Mouse (Mus musculus) midbrain, embryonic 14.5 days (tissue): ENCODE data around the gene Hip1. TPM values are rescaled to one million over a fixed set of nuclear protein-coding genes. Genes with fewer than 3 reads are reported as not detected.

Source experiments
- ATAC-seq: fragments of 200-750 bp; cut with Nextera tagmentation; 2 replicates; pipeline ENCODE4 v1.8.0; 2017; ENCODE audit warnings: moderate number of reproducible peaks, moderate library complexity; ENCODE audit not compliant: low FRiP score, low TSS enrichment
- DNase-seq: peaks from one replicate; pipeline ENCODE4 v3.0.0-alpha.2; 2015
- H3K27ac ChIP-seq: fragments of 300-500 bp; sonication (generic); replicated peaks from 2 replicates; pipeline ENCODE4 v1.5.1; 2014; ENCODE audit warnings: mild to moderate bottlenecking, low read depth, low read length, moderate library complexity
- H3K27me3 ChIP-seq: fragments of 300-500 bp; sonication (generic); 2 replicates; pipeline ENCODE4 v1.6.1; 2014; ENCODE audit warnings: low read length, control low read depth, mixed read lengths; ENCODE audit not compliant: control insufficient read depth, insufficient read depth
- H3K36me3 ChIP-seq: fragments of 300-500 bp; sonication (generic); 2 replicates; pipeline ENCODE4 v1.6.1; 2014; ENCODE audit warnings: low read length, control low read depth; ENCODE audit not compliant: control insufficient read depth, insufficient read depth
- H3K4me1 ChIP-seq: fragments of 300-500 bp; sonication (generic); 2 replicates; pipeline ENCODE4 v1.6.1; 2014; ENCODE audit warnings: mild to moderate bottlenecking, antibody characterized with exemption, low read length, control low read depth; ENCODE audit not compliant: control insufficient read depth, insufficient read depth
- H3K4me2 ChIP-seq: fragments of 300-500 bp; sonication (generic); 2 replicates; pipeline ENCODE4 v1.6.1; 2014; ENCODE audit warnings: mild to moderate bottlenecking, low read length, moderate library complexity
- H3K4me3 ChIP-seq: fragments of 300-500 bp; sonication (generic); replicated peaks from 2 replicates; pipeline ENCODE4 v1.5.1; 2014; ENCODE audit warnings: low read depth, low read length
- H3K9ac ChIP-seq: fragments of 300-500 bp; sonication (generic); replicated peaks from 2 replicates; pipeline ENCODE4 v1.6.1; 2014; ENCODE audit warnings: mild to moderate bottlenecking, low read length, moderate library complexity
- H3K9me3 ChIP-seq: fragments of 300-500 bp; sonication (generic); 2 replicates; pipeline ENCODE4 v1.6.1; 2016; ENCODE audit warnings: low read length, control low read depth, mixed read lengths; ENCODE audit not compliant: control insufficient read depth
- WGBS: fragments of 180-500 bp; shearing (Covaris S2); extraction: QIAGEN DNeasy Blood & Tissue Kit; methylation state at CpG from one replicate; pipeline ENCODE4 v1.1.7; 2014; 5-methylcytosine and 5-hydroxymethylcytosine counted together
- polyA plus RNA-seq: library from polyadenylated mRNA; unstranded; fragments of >200 nt; fragmentation: Nextera tagmentation; extraction: Ambion mirVana; gene quantifications from 2 replicates; pipeline ENCODE4 v1.2.1, GENCODE M21; 2014

Hip1 gene
- polyA plus RNA-seq, 1 experiment from 2014 or later: 42.0 TPM

DNA sequence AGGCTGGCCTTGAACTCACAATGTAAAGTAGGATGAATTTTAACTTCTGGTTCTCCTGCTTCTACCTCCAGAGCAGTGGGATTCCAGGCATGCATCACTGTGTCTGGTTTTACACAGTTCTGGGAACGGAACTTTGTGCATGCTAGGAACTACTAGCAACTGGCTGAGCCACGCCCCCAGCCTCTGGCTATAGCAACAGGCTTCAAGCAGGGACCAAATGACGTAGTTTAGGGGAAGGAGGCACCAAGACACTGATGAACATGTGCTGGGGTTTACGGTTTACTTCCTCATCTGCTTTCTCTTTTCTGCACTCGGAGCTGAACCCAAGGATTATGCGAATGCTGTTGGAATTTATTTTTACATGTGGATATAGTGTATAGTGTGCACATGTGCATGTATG, 72.5 kb downstream of the Hip1 start:
- Histone ChIP-seq H3K36me3 (no peaks in the 10 kb centered on the region), H3K4me1 (no peaks in the 10 kb centered on the region), H3K4me3 (no peak overlapping the region), H3K9me3 (no peaks in the 10 kb centered on the region), H3K27ac (no peak overlapping the region), H3K4me2 (no peak overlapping the region), H3K27me3 (no peaks in the 10 kb centered on the region), H3K9ac (no peak overlapping the region)
- no peak for ATAC-seq
- DNase-seq: no peak
- 93% methylated on average over 6 of the region's 6 CpGs for WGBS

- no peak for DNase-seq
- Histone ChIP-seq H3K27ac (no peak overlapping the region), H3K36me3 (no peaks in the 10 kb centered on the region), H3K9ac (no peak overlapping the region), H3K27me3 (no peaks in the 10 kb centered on the region), H3K4me2 (no peak overlapping the region), H3K4me1 (no peaks in the 10 kb centered on the region), H3K4me3 (no peak overlapping the region), H3K9me3 (no peaks in the 10 kb centered on the region)
- WGBS: 95% methylated on average over 4 of the region's 4 CpGs
- ATAC-seq: no peak
Measured at GRCm38 (mm10) chr5:135471747-135472146, 73.2 kb downstream of the Hip1 start.

DNA sequence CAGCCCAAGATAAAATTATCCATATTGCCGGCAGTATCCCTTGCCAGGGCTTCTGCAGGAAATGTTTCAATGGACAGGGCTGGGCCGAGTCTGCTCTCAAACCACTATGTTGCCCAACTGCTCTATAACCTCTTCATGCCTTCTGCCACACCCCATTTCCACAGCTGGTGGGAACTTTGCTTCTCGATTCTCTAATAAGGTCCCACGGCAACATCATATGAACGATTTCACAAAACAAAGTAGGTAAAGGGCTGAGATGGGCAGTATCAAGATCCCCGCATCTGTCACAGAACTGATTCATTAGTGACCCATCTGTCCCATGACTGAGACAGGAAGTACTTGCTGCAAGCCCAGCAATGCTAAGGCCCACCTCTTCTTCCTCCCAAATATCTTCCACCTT, 76.6 kb downstream of the Hip1 start:
- Histone ChIP-seq H3K4me3 (no peak overlapping the region), H3K27me3 (no peaks in the 10 kb centered on the region), H3K4me1 (0 out of 2 replicates have a peak, but pooled peaks cover 6% of the 10 kb centered on the region), H3K4me2 (no peak overlapping the region), H3K9ac (no peak overlapping the region), H3K27ac (no peak overlapping the region), H3K9me3 (no peaks in the 10 kb centered on the region), H3K36me3 (no peaks in the 10 kb centered on the region)
- DNase-seq: no peak
- no peak for ATAC-seq
- 99% methylated on average over 6 of the region's 6 CpGs for WGBS

DNA sequence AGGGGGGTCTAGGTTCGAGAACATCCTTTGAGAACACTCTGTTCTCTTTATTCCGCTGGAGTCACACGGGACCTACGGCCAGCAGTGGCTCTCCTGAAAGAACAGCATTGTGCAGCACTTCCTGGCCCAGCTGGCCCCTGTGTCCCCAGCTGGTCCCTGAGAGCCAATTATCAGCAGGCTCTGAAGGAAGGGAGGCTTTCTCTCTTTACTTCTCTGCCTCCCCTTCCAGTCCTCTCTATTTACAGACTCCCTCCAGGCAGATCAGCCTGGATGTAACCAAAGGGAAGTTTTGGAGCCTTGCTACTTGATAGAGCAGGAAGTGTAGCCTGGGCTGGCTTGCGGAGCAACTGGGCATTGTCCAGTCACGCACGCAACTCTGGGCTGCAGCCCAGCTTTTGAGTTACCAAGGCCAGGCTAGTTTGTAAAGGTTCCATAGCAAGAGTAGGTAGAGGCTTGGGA, 79.1 kb downstream of the Hip1 start:
- Histone ChIP-seq H3K9me3 (no peaks in the 10 kb centered on the region), H3K4me1 (0 out of 2 replicates have a peak, but pooled peaks cover 6% of the 10 kb centered on the region), H3K4me2 (no peak overlapping the region), H3K27ac (peak overlapping the region; percentile 39), H3K4me3 (no peak overlapping the region), H3K36me3 (no peaks in the 10 kb centered on the region), H3K27me3 (no peaks in the 10 kb centered on the region), H3K9ac (no peak overlapping the region)
- DNase-seq (peak; percentile 12), ATAC-seq (no peak)
- WGBS: 55% methylated on average over 7 of the region's 7 CpGs

DNA sequence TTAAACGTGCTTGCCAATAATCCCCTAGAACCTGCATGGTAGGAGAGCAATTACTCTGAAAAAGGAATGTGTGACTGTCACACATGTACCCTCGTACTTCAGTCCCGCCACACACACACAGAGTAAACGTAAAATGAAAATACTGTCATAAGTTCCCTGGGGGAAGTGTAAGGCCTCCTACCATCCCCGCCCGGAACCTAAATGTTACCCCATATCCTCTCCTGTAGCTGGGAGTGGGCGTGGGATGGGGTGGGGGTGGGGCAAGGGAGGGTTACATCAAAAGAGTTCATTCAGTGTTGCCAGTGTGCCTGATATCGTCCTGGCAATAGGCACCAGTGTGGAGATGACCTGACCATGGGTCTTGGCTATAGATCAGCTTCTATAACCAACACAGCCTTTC, 81.5 kb downstream of the Hip1 start:
- H3K27ac ChIP-seq: no peak overlapping the region
- H3K36me3 ChIP-seq: peaks cover 13% of the 10 kb centered on the region
- DNase-seq (no peak), ATAC-seq (no peak)
- no peak overlapping the region for H3K9ac ChIP-seq
- no peaks in the 10 kb centered on the region for H3K27me3 ChIP-seq
- no peaks in the 10 kb centered on the region for H3K9me3 ChIP-seq
- WGBS: 93% methylated on average over 8 of the region's 8 CpGs
- no peak overlapping the region for H3K4me3 ChIP-seq
- 0 out of 2 replicates have a peak, but pooled peaks cover 6% of the 10 kb centered on the region for H3K4me1 ChIP-seq
- H3K4me2 ChIP-seq: no peak overlapping the region

DNA sequence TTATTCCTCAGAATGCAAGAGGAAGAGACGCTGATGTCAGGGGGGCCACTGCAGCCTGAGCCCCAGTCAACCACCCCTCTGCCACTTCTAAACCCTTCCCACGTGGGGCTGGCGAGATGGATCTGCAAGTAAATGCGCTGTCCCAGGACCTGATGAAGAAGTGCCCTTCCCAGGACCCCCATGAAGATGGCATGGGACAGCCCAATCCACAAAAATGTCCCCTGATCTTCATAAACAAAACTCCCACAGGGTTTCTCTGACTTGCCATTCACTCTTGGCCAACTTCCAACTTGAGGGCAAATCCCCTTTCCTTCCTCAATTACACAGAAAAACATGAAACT, 84.1 kb downstream of the Hip1 start:
- H3K27me3 ChIP-seq: no peaks in the 10 kb centered on the region
- H3K4me2 ChIP-seq: no peak overlapping the region
- WGBS: 74% methylated on average over 4 of the region's 4 CpGs
- H3K36me3 ChIP-seq: peaks cover 36% of the 10 kb centered on the region
- 0 out of 2 replicates have a peak, but pooled peaks cover under 1% of the 10 kb centered on the region for H3K4me1 ChIP-seq
- H3K9ac ChIP-seq: no peak overlapping the region
- no peaks in the 10 kb centered on the region for H3K9me3 ChIP-seq
- H3K4me3 ChIP-seq: no peak overlapping the region
- DNase-seq: peak; percentile 37
- H3K27ac ChIP-seq: no peak overlapping the region
- ATAC-seq: no peak

DNA sequence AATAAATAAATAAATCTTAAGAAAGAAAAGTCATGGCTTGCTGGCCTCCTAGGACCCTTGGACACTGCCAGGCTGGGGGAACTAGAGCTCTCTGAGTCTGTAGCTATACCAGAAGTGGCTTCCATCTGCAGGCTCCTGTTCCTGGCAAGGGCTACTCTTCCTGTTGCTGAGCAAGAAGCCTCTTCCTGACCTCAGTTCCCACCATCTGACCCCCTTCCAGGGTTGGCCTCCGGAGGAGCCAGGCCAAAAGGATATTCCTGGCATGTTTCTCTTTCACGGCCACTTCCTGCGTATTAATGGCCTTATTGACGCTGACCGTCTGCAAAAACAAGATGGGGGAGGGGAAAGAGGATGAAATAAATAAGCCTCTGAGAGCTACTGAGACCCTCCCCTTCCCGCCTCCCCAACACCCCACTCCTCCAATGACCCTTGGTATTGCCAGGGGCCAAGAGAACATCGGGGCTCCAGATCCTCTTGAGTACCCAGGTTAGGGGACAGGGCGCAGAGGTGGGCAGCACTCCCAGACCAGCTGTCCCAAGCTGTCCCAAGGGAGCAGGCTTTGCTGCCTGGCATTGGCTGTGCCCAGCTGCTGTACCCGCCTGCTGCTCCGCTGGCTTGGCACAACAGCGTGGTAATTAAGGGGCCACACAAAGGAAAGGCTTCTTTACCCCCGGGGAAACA, 84.6 kb downstream of the Hip1 start:
- 77% methylated on average over 12 of the region's 12 CpGs for WGBS
- Histone ChIP-seq H3K27me3 (no peaks in the 10 kb centered on the region), H3K9ac (no peak overlapping the region), H3K9me3 (no peaks in the 10 kb centered on the region), H3K4me3 (no peak overlapping the region), H3K36me3 (peaks cover 37% of the 10 kb centered on the region), H3K27ac (no peak overlapping the region; the same call in 1 of the 2 replicates), H3K4me2 (no peak overlapping the region), H3K4me1 (no peaks in the 10 kb centered on the region)
- peak; percentile 63 for DNase-seq
- ATAC-seq: no peak

- Histone ChIP-seq H3K36me3 (peaks cover 42% of the 10 kb centered on the region), H3K4me1 (no peaks in the 10 kb centered on the region), H3K27me3 (no peaks in the 10 kb centered on the region), H3K4me2 (no peak overlapping the region), H3K27ac (no peak overlapping the region), H3K9me3 (no peaks in the 10 kb centered on the region), H3K4me3 (no peak overlapping the region), H3K9ac (no peak overlapping the region)
- ATAC-seq: no peak
- WGBS: 79% methylated on average over 3 of the region's 3 CpGs
- DNase-seq: peak; percentile 32
Measured at GRCm38 (mm10) chr5:135459486-135459885, 85.4 kb downstream of the Hip1 start.

GRCm38 (mm10) chr5:135457961-135458360, 87.0 kb downstream of the Hip1 start:
- H3K9me3 ChIP-seq: no peaks in the 10 kb centered on the region
- 92% methylated on average over 16 of the region's 16 CpGs for WGBS
- ATAC-seq (no peak), DNase-seq (no peak)
- H3K27ac ChIP-seq: no peak overlapping the region
- H3K4me1 ChIP-seq: no peaks in the 10 kb centered on the region
- no peak overlapping the region for H3K9ac ChIP-seq
- no peak overlapping the region for H3K4me2 ChIP-seq
- H3K4me3 ChIP-seq: no peak overlapping the region
- H3K36me3 ChIP-seq: peaks cover 53% of the 10 kb centered on the region
- no peaks in the 10 kb centered on the region for H3K27me3 ChIP-seq
